Mouse (Mus musculus) heart, postnatal 25 days (tissue): ENCODE data around the gene Arid5b. TPM values are rescaled to one million over a fixed set of nuclear protein-coding genes. Genes with fewer than 3 reads are reported as not detected.
"Not testable (repeated sequence)": the region's sequence is repeated elsewhere in the genome, so short reads cannot be mapped to it uniquely, and the experiment has no call there.

ENCODE experiments used
- DNase-seq: peaks from one replicate; pipeline ENCODE4 v3.0.0; 2022; ENCODE audit warnings: low spot score
- intact Hi-C: fragments of 180-260 bp; cut with DNase I; formaldehyde crosslinking; loops from one replicate; pipeline ENCODE4 v1.15.1; 2025
- total RNA-seq, 2 experiments: library from RNA; stranded (reverse); gene quantifications; 2 replicates each; pipeline ENCODE4 v1.2.3; 2021

The Arid5b gene
- total RNA-seq, 2 experiments from 2014 or later, result 22.5 to 28.3 TPM

- DNase-seq, result no peak
- intact Hi-C loops, result loop anchor here (2.0 kb wide), 1 partner anchor 17 kb away; no protein-coding TSS in a partner anchor
Measured at GRCm38 (mm10) chr10:68103988-68104387, 174.6 kb downstream of the Arid5b start.

- intact Hi-C loops, result no loop called here
- no peak for DNase-seq
Measured at GRCm38 (mm10) chr10:68103078-68103855, 175.3 kb downstream of the Arid5b start.

DNA sequence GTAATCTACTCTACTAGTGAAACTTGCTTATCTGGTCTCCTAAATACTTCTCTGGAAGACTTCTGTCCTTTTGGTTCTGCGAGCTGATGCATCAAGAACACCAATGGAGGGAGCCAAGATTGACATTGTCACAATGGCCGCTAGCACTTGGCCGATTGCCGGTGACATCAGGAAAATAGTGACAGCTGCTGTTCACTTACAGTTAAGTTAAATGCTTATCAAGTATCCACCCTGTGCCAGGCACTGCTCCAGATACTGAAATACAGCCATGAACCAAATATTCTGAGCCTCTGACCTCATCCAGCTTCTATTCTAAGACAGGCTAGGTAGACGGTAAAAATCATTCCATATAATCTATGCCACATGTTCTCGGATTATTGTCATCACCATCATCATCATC lies 176.0 kb downstream of the Arid5b start:
- intact Hi-C loops, result no loop called here
- DNase-seq, result no peak

DNA sequence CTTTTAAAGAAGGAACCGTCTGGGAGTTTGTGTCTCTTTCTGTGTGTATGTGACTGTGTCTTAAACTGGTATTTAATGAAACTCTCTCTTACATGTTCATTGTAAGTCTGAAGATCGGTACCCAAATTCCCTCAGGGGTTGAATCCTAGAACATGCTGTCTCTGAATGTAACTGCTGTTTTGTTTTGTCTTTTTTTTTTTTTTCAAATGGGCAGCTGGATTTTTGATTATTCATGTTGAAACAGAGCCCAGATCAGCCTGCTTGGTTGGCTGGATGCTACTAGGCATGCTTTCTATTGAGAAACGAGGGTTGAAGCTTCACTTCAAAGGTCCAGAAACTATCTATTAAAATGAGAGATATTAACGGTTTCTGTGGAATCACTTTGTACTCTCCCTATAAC lies 177.3 kb downstream of the Arid5b start:
- intact Hi-C loops, result no loop called here
- no peak for DNase-seq

DNA sequence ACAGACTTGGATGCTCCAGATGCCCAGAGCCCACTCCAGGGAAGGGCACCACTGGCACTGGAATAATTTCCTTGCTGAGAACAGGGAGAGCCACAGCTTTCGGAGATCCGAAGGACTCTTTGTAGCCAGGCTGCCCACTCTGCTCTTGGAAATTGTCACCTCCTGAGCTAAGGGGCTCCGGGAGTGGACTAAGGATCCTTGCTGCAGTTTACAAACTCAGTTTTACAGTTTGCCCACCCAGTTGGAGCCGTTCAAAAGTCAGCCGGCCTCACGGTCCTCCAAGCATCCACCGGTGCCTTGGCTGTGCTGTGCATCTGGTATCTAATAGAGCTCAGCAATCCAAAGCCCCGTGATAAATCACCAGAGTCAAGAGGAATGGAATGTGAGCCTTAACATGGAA lies 178.0 kb downstream of the Arid5b start:
- no peak for DNase-seq
- intact Hi-C loops, result no loop called here

- intact Hi-C loops, DNase-seq: not testable (repeated sequence)
Measured at GRCm38 (mm10) chr10:68099801-68100200, 178.7 kb downstream of the Arid5b start.

DNA sequence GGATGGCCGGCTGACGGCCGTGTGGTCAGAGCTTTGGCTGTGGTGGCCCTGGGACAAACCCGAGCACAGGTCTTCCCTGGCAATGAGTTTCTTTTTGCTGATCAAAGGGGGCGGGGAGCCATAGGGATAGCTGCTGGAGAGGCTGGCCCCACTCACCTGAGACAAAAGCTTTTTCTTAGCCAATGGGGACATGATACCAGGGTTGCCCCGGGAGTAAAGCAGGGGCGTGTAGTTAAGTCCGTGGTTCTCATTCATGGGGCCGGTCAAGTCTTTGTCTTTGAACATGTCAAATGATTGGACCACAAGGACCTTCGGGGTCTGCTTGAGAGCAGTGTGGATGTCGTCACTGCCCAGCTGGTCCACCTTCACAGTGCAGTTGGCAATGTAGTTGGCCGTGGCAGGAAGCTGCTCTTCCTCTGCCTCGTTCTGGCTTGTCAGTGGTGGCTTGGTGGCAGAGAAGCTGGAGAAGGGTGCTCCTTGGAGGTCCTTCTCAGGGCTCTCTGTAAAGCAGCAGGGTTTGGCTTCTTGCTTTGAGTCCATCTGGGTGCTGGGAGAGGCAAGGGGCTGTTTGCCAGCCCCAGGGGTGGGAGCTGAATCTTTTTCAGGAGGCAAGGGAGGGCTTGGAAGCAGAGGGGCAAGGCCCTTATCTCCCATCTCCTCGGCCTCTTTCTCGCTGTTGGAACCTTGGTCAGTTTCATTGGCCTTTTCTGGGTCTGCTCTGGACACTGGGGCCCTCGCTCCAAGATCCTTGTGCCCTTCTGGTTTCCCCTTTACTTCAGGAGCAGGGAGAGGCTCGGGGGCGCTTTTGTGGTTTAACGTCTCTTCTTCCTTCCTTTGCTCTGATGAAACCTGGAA lies 180.5 kb downstream of the Arid5b start:
- intact Hi-C loops, result no loop called here
- DNase-seq, result no peak

- intact Hi-C loops, result no loop called here
- no peak for DNase-seq
Measured at GRCm38 (mm10) chr10:68096395-68096794, 182.1 kb downstream of the Arid5b start.

- intact Hi-C loops, result no loop called here
Measured at GRCm38 (mm10) chr10:68095136-68095535, 183.4 kb downstream of the Arid5b start.

DNA sequence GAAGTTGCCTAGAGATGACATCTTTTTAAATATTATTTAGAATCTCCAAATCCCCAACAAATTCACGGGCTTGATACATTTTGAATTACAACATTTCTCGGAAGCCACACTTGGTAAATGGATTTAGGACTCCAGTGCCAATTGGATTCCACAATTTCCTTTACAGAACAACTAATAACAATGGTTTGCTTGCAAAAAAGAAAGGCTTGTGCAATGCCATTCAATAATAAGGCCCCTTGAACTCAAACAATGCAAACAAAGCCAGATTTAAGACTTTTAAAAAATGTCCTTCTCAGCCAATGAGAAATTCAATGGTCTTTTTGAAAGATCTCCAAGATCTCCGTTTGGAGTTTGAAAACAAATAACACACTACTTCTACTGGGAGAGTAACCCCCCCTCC lies 185.0 kb downstream of the Arid5b start:
- intact Hi-C loops, result no loop called here
- no peak for DNase-seq

More at GRCm38 (mm10) chr10:68095136-68095535, 183.4 kb downstream of the Arid5b start:
- no peak for DNase-seq

- intact Hi-C loops, result loop anchor here (2.0 kb wide), 2 partner anchors 37 to 55 kb away; no protein-coding TSS in a partner anchor
- no peak for DNase-seq
Measured at GRCm38 (mm10) chr10:68091840-68092239, 186.7 kb downstream of the Arid5b start.

DNA sequence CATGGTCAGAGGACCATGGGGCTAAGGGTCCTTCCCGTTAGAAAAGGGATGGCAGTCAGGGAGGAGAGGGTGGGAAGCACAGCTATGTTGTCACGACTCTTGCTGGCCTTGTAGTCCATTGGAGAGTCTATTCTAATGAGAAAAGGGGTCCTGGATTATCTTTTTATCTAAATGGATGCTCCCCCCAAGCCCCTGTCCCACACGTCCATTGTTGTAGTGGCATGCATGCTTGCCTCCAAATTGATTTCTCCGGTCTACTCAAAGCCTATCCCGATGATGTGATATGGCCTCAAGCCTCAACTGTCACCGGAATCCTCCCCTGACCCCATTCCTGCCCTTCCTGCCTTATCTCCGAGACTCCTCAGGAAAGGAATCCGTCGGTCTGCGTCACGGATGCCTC lies 187.5 kb downstream of the Arid5b start:
- DNase-seq, result no peak
- intact Hi-C loops, result loop anchor here (2.0 kb wide), 2 partner anchors 38 to 56 kb away; no protein-coding TSS in a partner anchor

- DNase-seq, result no peak
- intact Hi-C loops, result loop anchor here (2.0 kb wide), 2 partner anchors 38 to 56 kb away; no protein-coding TSS in a partner anchor
Measured at GRCm38 (mm10) chr10:68090544-68090943, 188.0 kb downstream of the Arid5b start.

GRCm38 (mm10) chr10:68090197-68090535 lies 188.4 kb downstream of the Arid5b start:
- intact Hi-C loops, result loop anchor here (2.0 kb wide), 2 partner anchors 39 to 57 kb away; no protein-coding TSS in a partner anchor
- DNase-seq, result peak; percentile 75

DNA sequence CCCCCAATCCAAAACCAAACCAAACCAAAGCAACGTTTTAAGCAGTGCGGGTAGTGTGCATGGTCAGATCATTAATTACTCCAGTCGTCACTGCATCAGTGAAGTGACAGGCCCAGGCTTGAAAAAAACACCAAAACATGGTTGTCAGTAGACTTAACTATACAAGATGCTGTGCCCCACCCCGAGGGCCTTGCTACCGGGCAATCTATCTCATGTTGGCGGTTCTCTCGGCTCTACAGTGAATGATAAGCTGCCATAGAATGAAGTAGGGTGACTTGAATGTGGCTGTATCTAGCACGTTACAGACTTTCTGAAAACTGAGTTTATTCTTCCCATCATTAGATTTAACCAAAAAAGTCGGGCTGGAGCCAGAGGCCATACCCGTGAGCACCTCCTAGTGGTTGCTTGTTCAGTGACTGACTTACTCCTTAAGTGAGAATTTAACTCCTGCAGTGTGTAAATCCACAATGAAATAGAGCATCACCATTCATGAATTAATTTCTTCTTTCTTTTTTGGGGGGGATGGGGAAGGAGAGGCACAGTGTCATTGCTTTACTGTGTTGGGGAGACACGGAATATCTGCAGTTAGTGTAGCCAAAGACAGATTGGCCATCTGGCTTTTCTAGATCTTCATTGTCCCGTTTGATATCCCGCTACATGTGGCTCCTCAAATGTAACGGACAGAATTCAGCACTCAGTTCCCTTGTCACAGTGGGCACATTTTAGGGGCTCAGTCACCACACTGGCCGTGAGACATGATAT lies 188.9 kb downstream of the Arid5b start:
- intact Hi-C loops, result loop anchor here (2.0 to 5.0 kb wide), 3 partner anchors 39 to 87 kb away; no protein-coding TSS in a partner anchor
- no peak for DNase-seq

GRCm38 (mm10) chr10:68087722-68088121 lies 190.8 kb downstream of the Arid5b start:
- intact Hi-C loops, result loop anchor here (5.0 kb wide), 1 partner anchor 85 kb away; no protein-coding TSS in a partner anchor
- DNase-seq, result no peak

GRCm38 (mm10) chr10:68086973-68087372 lies 191.6 kb downstream of the Arid5b start:
- intact Hi-C loops, result loop anchor here (5.0 kb wide), 1 partner anchor 85 kb away; no protein-coding TSS in a partner anchor
- no peak for DNase-seq

DNA sequence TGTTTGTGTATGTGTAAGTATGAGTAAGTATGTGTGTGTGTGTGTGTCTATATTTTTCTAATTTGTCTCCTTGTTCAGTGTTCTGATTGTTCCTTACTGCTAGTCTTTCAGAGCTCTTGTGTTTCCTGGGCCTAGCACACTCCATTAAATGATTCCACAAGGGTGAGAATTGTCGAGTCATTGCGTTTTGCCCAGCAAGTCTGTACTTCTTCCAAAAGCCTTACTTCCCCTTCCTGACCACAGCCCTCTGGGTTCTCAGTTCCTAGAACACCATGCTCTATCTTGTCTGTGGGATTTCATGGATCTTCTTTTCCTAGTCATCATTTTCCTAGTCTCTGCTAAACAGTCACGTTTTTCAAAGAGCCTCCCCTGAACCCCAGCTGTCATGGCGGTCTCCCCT lies 193.0 kb downstream of the Arid5b start:
- DNase-seq, result no peak
- intact Hi-C loops, result loop anchor here (5.0 kb wide), 1 partner anchor 83 kb away; no protein-coding TSS in a partner anchor

GRCm38 (mm10) chr10:68081712-68082111 lies 196.8 kb downstream of the Arid5b start:
- no peak for DNase-seq
- intact Hi-C loops, result no loop called here
